Mouse (Mus musculus) neural tube, embryonic 13.5 days (tissue): ENCODE data around the gene Spata2. TPM values are rescaled to one million over a fixed set of nuclear protein-coding genes. Genes with fewer than 3 reads are reported as not detected.

ENCODE experiments used
- ATAC-seq: fragments of 200-750 bp; cut with Nextera tagmentation; 2 replicates; pipeline ENCODE4 v1.8.0; 2017; ENCODE audit warnings: low read depth, mild to moderate bottlenecking, moderate TSS enrichment, moderate library complexity
- H3K27ac ChIP-seq: fragments of 300-500 bp; sonication (generic); replicated peaks from 2 replicates; pipeline ENCODE4 v1.5.1; 2015; ENCODE audit warnings: moderate library complexity, mild to moderate bottlenecking, inconsistent platforms
- H3K27me3 ChIP-seq: fragments of 300-500 bp; sonication (generic); 2 replicates; pipeline ENCODE4 v1.6.1; 2015; ENCODE audit warnings: mild to moderate bottlenecking, inconsistent platforms
- H3K36me3 ChIP-seq: fragments of 300-500 bp; sonication (generic); 2 replicates; pipeline ENCODE4 v1.6.1; 2015; ENCODE audit warnings: mild to moderate bottlenecking, inconsistent platforms
- H3K4me1 ChIP-seq: fragments of 300-500 bp; sonication (generic); replicated peaks from 2 replicates; pipeline ENCODE4 v1.6.1; 2015; ENCODE audit warnings: inconsistent platforms
- H3K4me2 ChIP-seq: fragments of 300-500 bp; sonication (generic); 2 replicates; pipeline ENCODE4 v1.6.1; 2015; ENCODE audit warnings: inconsistent platforms, mild to moderate bottlenecking, moderate library complexity
- H3K4me3 ChIP-seq: fragments of 300-500 bp; sonication (generic); 2 replicates; pipeline ENCODE4 v1.5.1; 2015; ENCODE audit warnings: mild to moderate bottlenecking, inconsistent platforms
- H3K9ac ChIP-seq: fragments of 300-500 bp; sonication (generic); 2 replicates; pipeline ENCODE4 v1.6.1; 2015; ENCODE audit warnings: moderate library complexity, mild to moderate bottlenecking, inconsistent platforms
- H3K9me3 ChIP-seq: fragments of 300-500 bp; sonication (generic); 2 replicates; pipeline ENCODE4 v1.6.1; 2016; ENCODE audit warnings: inconsistent platforms
- WGBS: fragments of 180-500 bp; shearing (Covaris S2); methylation state at CpG from one replicate; pipeline ENCODE4 v1.1.7; 2015; 5-methylcytosine and 5-hydroxymethylcytosine counted together
- polyA plus RNA-seq: library from polyadenylated mRNA; unstranded; fragments of >200 nt; fragmentation: Nextera tagmentation; extraction: Ambion mirVana; gene quantifications from 2 replicates; pipeline ENCODE4 v1.2.1, GENCODE M21; 2015

Gene Spata2
- polyA plus RNA-seq, 1 experiment from 2014 or later = 26.9 TPM

GRCm38 (mm10) chr2:167506546-167507260, 14.0 kb upstream of the Spata2 start:
- Histone ChIP-seq H3K4me2 (no peak overlapping the region), H3K4me1 (peaks cover 40% of the 10 kb centered on the region), H3K36me3 (peaks cover 54% of the 10 kb centered on the region), H3K9ac (0 out of 2 replicates have a peak overlapping the region, but pooled peaks have one; percentile 44), H3K27me3 (no peaks in the 10 kb centered on the region), H3K4me3 (no peak overlapping the region), H3K9me3 (no peaks in the 10 kb centered on the region), H3K27ac (no peak overlapping the region)
- 95% methylated on average over 10 of the region's 10 CpGs for WGBS
- ATAC-seq = no peak

DNA sequence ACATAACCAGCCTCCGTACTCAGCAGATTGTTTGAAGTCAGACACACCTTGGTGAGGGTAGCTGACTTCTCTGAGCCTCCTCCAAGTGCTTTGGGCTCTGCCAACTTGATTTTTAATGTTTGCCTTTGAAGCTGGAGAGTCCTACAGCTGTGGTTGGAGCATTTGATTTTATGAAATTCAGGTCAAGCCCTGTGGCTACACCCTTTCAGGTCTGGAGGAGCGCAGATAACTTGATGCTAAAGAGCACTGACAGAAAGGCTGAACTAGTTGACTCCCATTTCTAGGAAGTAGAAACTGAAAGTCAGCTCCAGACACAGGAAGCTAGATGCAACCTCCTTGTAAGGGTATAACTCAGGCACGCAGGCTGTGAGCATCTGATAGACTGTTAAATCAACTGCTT, 12.4 kb upstream of the Spata2 start:
- H3K9me3 ChIP-seq = no peaks in the 10 kb centered on the region
- H3K4me2 ChIP-seq = peak overlapping the region; percentile 95
- peaks cover 40% of the 10 kb centered on the region for H3K4me1 ChIP-seq
- WGBS = 85% methylated on average over 3 of the region's 3 CpGs
- peak overlapping the region; percentile 92 for H3K9ac ChIP-seq
- peak overlapping the region; percentile 93 for H3K4me3 ChIP-seq
- ATAC-seq = no peak
- no peaks in the 10 kb centered on the region for H3K27me3 ChIP-seq
- H3K36me3 ChIP-seq = peaks cover 39% of the 10 kb centered on the region
- no peak overlapping the region for H3K27ac ChIP-seq

DNA sequence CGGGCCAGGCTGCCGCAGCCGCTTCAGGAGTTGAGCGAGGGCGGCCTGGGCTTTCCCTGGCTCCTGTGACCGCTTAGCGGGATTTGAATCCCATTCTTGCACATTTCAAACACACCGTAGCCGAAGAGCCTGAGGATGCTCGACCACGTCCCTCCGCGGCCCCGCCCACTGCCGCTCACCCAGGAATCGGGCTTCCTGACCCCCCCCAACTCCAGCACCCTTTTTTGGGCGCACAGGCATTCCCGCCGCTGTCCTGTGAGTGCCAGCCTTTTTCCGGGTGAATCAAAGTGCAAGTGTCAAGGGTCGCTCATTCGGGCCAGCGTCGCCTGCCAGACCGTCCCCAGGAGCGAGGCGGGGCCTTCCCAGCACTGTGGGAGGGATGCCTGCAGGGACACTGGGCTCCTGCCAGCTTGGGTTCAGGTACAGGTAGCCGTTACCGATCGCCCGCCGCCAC, 11.2 kb upstream of the Spata2 start:
- Histone ChIP-seq H3K36me3 (peaks cover 27% of the 10 kb centered on the region), H3K4me1 (peaks cover 40% of the 10 kb centered on the region), H3K4me2 (peak overlapping the region; percentile 95), H3K9ac (peak overlapping the region; percentile 92), H3K27me3 (no peaks in the 10 kb centered on the region), H3K4me3 (peak overlapping the region; percentile 93), H3K9me3 (no peaks in the 10 kb centered on the region), H3K27ac (peak overlapping the region; percentile 90)
- ATAC-seq = peak; percentile 38
- 1% methylated on average over 32 of the region's 32 CpGs for WGBS

GRCm38 (mm10) chr2:167503253-167503895, 10.7 kb upstream of the Spata2 start:
- Histone ChIP-seq H3K9ac (peak overlapping the region; percentile 92), H3K4me3 (peak overlapping the region; percentile 93), H3K9me3 (no peaks in the 10 kb centered on the region), H3K36me3 (peaks cover 21% of the 10 kb centered on the region), H3K4me1 (peaks cover 40% of the 10 kb centered on the region), H3K27me3 (no peaks in the 10 kb centered on the region), H3K4me2 (peak overlapping the region; percentile 95), H3K27ac (peak overlapping the region; percentile 90)
- ATAC-seq = peak; percentile 89
- WGBS = under 1% methylated on average over 70 of the region's 85 CpGs

DNA sequence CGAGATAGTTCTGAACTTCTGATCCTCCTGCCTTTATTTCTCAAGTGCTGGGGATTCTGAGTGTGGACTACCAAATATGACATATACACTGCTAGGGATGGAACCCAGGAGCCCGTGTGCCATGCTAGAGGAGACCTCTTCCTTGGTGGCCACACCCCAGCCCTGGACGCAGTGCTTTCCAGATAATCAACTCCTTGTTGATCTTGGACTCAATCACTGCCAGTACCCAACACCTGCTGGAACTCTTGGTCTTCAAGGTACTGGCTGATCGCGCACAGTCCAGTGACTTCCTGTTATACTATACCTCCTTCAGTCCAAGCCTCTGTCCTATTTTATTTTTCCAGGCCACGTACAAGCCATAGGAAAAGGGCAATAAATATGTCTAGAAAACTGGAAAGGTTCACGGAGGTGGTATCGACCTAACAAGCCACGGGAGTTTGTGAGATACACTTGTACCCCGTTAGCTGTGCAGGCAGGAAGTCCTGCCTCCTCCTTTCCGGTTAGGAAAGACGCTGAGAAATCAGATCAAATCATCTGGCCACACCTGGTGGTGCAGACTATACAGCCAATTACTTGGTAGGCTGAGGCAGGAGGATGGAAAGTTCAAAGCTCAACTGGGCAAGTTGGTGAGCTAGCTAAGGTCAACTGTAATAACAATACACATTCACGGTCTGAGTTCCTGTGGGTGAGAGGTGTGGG, 10.0 kb upstream of the Spata2 start:
- ATAC-seq = peak; percentile 4; the same call in 1 of the 2 replicates
- 50% methylated on average over 13 of the region's 13 CpGs for WGBS

GRCm38 (mm10) chr2:167497272-167497671, 4.6 kb upstream of the Spata2 start:
- ATAC-seq = no peak
- H3K27me3 ChIP-seq = no peaks in the 10 kb centered on the region
- H3K36me3 ChIP-seq = no peaks in the 10 kb centered on the region
- no peaks in the 10 kb centered on the region for H3K9me3 ChIP-seq
- H3K4me3 ChIP-seq = no peak overlapping the region
- 76% methylated on average over 5 of the region's 5 CpGs for whole genome bisulfite sequencing
- H3K9ac ChIP-seq = no peak overlapping the region
- no peak overlapping the region for H3K27ac ChIP-seq
- H3K4me2 ChIP-seq = no peak overlapping the region
- H3K4me1 ChIP-seq = peaks cover 8% of the 10 kb centered on the region; the same call in 1 of the 2 replicates

More for the DNA sequence above, 10.0 kb upstream of the Spata2 start:
- Histone ChIP-seq H3K36me3 (peaks cover 14% of the 10 kb centered on the region), H3K4me3 (peak overlapping the region; percentile 93), H3K27me3 (no peaks in the 10 kb centered on the region), H3K4me2 (peak overlapping the region; percentile 95), H3K9me3 (no peaks in the 10 kb centered on the region), H3K9ac (0 out of 2 replicates have a peak overlapping the region, but pooled peaks have one; percentile 92), H3K27ac (peak overlapping the region; percentile 90), H3K4me1 (peaks cover 38% of the 10 kb centered on the region)

DNA sequence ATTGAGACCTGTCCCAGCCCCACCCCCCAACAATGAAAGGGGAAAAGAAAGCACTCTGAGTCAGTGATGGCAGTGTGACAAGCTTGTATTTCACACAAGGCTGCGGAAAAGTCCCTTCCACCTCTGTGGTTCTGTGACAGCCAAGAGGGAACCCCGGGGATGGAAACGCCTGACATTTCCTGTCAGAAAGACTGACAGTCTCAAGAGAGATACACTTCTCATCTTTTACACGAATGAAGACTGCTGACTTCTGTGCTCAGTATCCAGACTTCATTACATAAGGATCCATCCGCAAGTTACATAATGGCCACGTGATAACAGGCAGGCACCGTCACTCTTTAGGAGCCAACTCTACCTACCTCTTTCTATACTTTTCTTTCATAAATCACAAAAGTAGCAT, 3.8 kb upstream of the Spata2 start:
- Histone ChIP-seq H3K27ac (no peak overlapping the region), H3K4me1 (peaks cover 15% of the 10 kb centered on the region), H3K36me3 (no peaks in the 10 kb centered on the region), H3K4me3 (no peak overlapping the region), H3K4me2 (no peak overlapping the region), H3K27me3 (no peaks in the 10 kb centered on the region), H3K9me3 (no peaks in the 10 kb centered on the region), H3K9ac (no peak overlapping the region)
- ATAC-seq = no peak
- WGBS = 84% methylated on average over 7 of the region's 7 CpGs

GRCm38 (mm10) chr2:167491757-167492708, 654 bp downstream of the Spata2 start, which contains the start of gene Rnf114:
Gene Rnf114, plus strand, starts transcription at chr2:167492645.
- Histone ChIP-seq H3K27me3 (no peaks in the 10 kb centered on the region), H3K27ac (peak within 1 kb of the TSS; percentile 99), H3K9me3 (no peaks in the 10 kb centered on the region), H3K9ac (peak within 1 kb of the TSS; percentile 99), H3K4me1 (peaks cover 45% of the 10 kb centered on the region), H3K36me3 (peaks cover 6% of the 10 kb centered on the region), H3K4me3 (peak within 1 kb of the TSS; percentile 100), H3K4me2 (peak within 1 kb of the TSS; percentile 99)
- ATAC-seq = peak; percentile 37; the same call in 1 of the 2 replicates
- 4% methylated on average over 52 of the region's 52 CpGs for WGBS

GRCm38 (mm10) chr2:167490813-167491525, 1.7 kb downstream of the Spata2 start:
- Histone ChIP-seq H3K4me1 (peaks cover 54% of the 10 kb centered on the region), H3K27me3 (no peaks in the 10 kb centered on the region), H3K9ac (peak overlapping the region; percentile 99), H3K27ac (peak overlapping the region; percentile 99), H3K4me3 (peak overlapping the region; percentile 100), H3K9me3 (no peaks in the 10 kb centered on the region), H3K36me3 (peaks cover 6% of the 10 kb centered on the region), H3K4me2 (peak overlapping the region; percentile 99)
- ATAC-seq = 0 out of 2 replicates have a peak, but pooled peaks have one; percentile 9
- WGBS = 77% methylated on average over 4 of the region's 4 CpGs

GRCm38 (mm10) chr2:167487994-167488393, 4.7 kb downstream of the Spata2 start:
- no peaks in the 10 kb centered on the region for H3K9me3 ChIP-seq
- peaks cover 53% of the 10 kb centered on the region for H3K4me1 ChIP-seq
- WGBS = 89% methylated on average over 6 of the region's 6 CpGs
- H3K4me2 ChIP-seq = no peak overlapping the region
- no peaks in the 10 kb centered on the region for H3K27me3 ChIP-seq
- H3K4me3 ChIP-seq = no peak overlapping the region
- ATAC-seq = no peak
- no peak overlapping the region for H3K27ac ChIP-seq
- no peak overlapping the region for H3K9ac ChIP-seq
- peaks cover 31% of the 10 kb centered on the region for H3K36me3 ChIP-seq
